ENCODE assay signal across 8 mouse cellular contexts in genomic region chr2:32854206-32854605, GRCm38 (mm10). TPM values are rescaled to one million over a fixed set of nuclear protein-coding genes. Genes with fewer than 3 reads are reported as not detected.
DNase-seq lines count a peak whose midpoint lies in the region; ATAC-seq and TF ChIP-seq lines count a peak whose summit lies in the region.

No protein-coding gene starts in this region.

- in situ Hi-C loops in CH12.LX (cut with MboI; ENCODE audit: low pct_ligation_motif_present, low pct_unique_long_range_greater_than_20kb, low sequenced_read_pairs), result loop anchor here (5.0 kb wide), 1 partner anchor 77 kb away; the partner anchor contains the start of genes Ptrh1 and Ttc16

- H3K27ac ChIP-seq in CH12.LX (ENCODE audit: insufficient read depth, low read depth), result no peak overlapping the region
- no peak overlapping the region for H3K27ac ChIP-seq in forebrain, embryonic 12.5 days

- no peak for TF ChIP-seq POLR2A in CH12.LX (IDR thresholded peaks at IDR 0.05; ENCODE audit: low read depth, low read length)
- no peak for TF ChIP-seq POLR2A in lung, adult 2 months (IDR thresholded peaks at IDR 0.05; ENCODE audit: borderline replicate concordance, extremely low read depth, low read depth, low read length)

- peak; percentile 86 for TF ChIP-seq RAD21 in CH12.LX (IDR thresholded peaks at IDR 0.05; ENCODE audit: low read depth, low read length)

- 0 out of 2 replicates have a peak, but pooled peaks have one; percentile 63 for ATAC-seq in forebrain, embryonic 12.5 days (ENCODE audit: low FRiP score)

- no peaks in the 10 kb centered on the region for H3K9me3 ChIP-seq in CH12.LX (replicated peaks; ENCODE audit: low read length)
- H3K9me3 ChIP-seq in forebrain, embryonic 12.5 days, result no peaks in the 10 kb centered on the region

- no peaks in the 10 kb centered on the region for H3K79me2 ChIP-seq in CH12.LX (replicated peaks; ENCODE audit: control insufficient read depth, extremely low read depth, insufficient read depth, poor library complexity, severe bottlenecking)

- DNase-seq in CH12.LX (ENCODE audit: extremely low read depth), result peak; percentile 91
- peak; percentile 80 for DNase-seq in c-Kit-positive CD71-negative TER-119-negative erythroid progenitor cells, embryonic 14.5 days (ENCODE audit: low read depth)
- peak; percentile 90 to 94 for DNase-seq in heart, postnatal 10 days
- peak; percentile 72 to 93 for DNase-seq in layer of hippocampus, adult 18-20 months (ENCODE audit: low spot score in 2 of 2)
- peak; percentile 85 for DNase-seq in lung, adult 2 months
- peak; percentile 63 for DNase-seq in ovary, adult 18-20 months (ENCODE audit: low spot score)
- peak; percentile 94 for DNase-seq in thymus, postnatal 0 days (ENCODE audit: low spot score)

- H3K4me1 ChIP-seq in CH12.LX (ENCODE audit: control insufficient read depth in 1 of 2, insufficient read depth in 2 of 2), result peaks cover 4 to 7% of the 10 kb centered on the region in 2 experiments; a peak in 3 of 4 replicates
- H3K4me1 ChIP-seq in forebrain, embryonic 12.5 days, result peaks cover 5% of the 10 kb centered on the region
- H3K4me1 ChIP-seq in lung, adult 2 months (ENCODE audit: control insufficient read depth, insufficient read depth, low read length), result no peaks in the 10 kb centered on the region

- no peak overlapping the region for H3K4me2 ChIP-seq in CH12.LX (ENCODE audit: insufficient read depth, low read depth, poor library complexity, severe bottlenecking)
- no peak overlapping the region for H3K4me2 ChIP-seq in forebrain, embryonic 12.5 days

- intact Hi-C loops in heart, postnatal 10 days (cut with DNase I), result loop anchor here (1.0 to 5.0 kb wide), 2 partner anchors 32 to 142 kb away; partner anchors contain the start of gene Cdk9

- peak; percentile 69 to 95 for TF ChIP-seq CTCF in CH12.LX (conservative IDR thresholded peaks at IDR 0.05 in 1 of 2, IDR thresholded peaks at IDR 0.05 in 1 of 2; ENCODE audit: low read depth in 2 of 2, low read length in 2 of 2)
- TF ChIP-seq CTCF in lung, adult 2 months (IDR thresholded peaks at IDR 0.05; ENCODE audit: insufficient read depth, low read length), result peak; percentile 93

- H3K36me3 ChIP-seq in CH12.LX (replicated peaks in 1 of 2; ENCODE audit: control insufficient read depth in 1 of 2, insufficient read depth in 1 of 2, low read length in 1 of 2), result no peaks in the 10 kb centered on the region
- no peaks in the 10 kb centered on the region for H3K36me3 ChIP-seq in forebrain, embryonic 12.5 days (replicated peaks)

- H3K4me3 ChIP-seq in CH12.LX (replicated peaks in 1 of 3; ENCODE audit: low read depth in 2 of 3, low read length in 2 of 3, poor library complexity in 1 of 3), result no peak overlapping the region
- H3K4me3 ChIP-seq in forebrain, embryonic 12.5 days (replicated peaks), result no peak overlapping the region
- no peak overlapping the region for H3K4me3 ChIP-seq in lung, adult 2 months (replicated peaks; ENCODE audit: extremely low read depth, low read depth, low read length)

- no peak for TF ChIP-seq EP300 in CH12.LX (IDR thresholded peaks at IDR 0.05; ENCODE audit: low read length)

- dilution Hi-C loops in CH12.LX (cut with MboI; ENCODE audit: extremely low pct_ligation_motif_present, extremely low pct_unique_long_range_greater_than_20kb, low sequenced_read_pairs), result no loop called here

- H3K27me3 ChIP-seq in CH12.LX (replicated peaks), result no peaks in the 10 kb centered on the region
- H3K27me3 ChIP-seq in forebrain, embryonic 12.5 days, result peaks cover 25% of the 10 kb centered on the region

- WGBS in forebrain, embryonic 12.5 days, result 7% methylated on average over 8 of the region's 8 CpGs
- 4% methylated on average over 8 of the region's 8 CpGs for WGBS in lung, adult 2 months

- no peak overlapping the region for H3K9ac ChIP-seq in CH12.LX (ENCODE audit: insufficient read depth, low read depth)
- H3K9ac ChIP-seq in forebrain, embryonic 12.5 days, result no peak overlapping the region

TF ChIP-seq in CH12.LX, 34 proteins besides CTCF, POLR2A, EP300 and RAD21:
- TF ChIP-seq IRF4 (IDR thresholded peaks at IDR 0.05; ENCODE audit: low read depth, low read length) (no peak), SMC3 (IDR thresholded peaks at IDR 0.05; ENCODE audit: low read depth, low read length) (peak; percentile 93), ZC3H11A (IDR thresholded peaks at IDR 0.05; ENCODE audit: low read depth, low read length) (peak; percentile 51), MYC (IDR thresholded peaks at IDR 0.05; ENCODE audit: low read depth, low read length) (0 out of 2 replicates have a peak, but pooled peaks have one; percentile 45), POLR2AphosphoS2 (IDR thresholded peaks at IDR 0.05; ENCODE audit: low read depth, low read length) (no peak), PAX5 (IDR thresholded peaks at IDR 0.05; ENCODE audit: low read length) (no peak), JUND (conservative IDR thresholded peaks at IDR 0.05; ENCODE audit: low read depth, low read length) (no peak)

RNA-seq across cellular contexts. Expression of gene Stxbp1, which starts 7.2 kb away (rescaled TPM):
- total RNA-seq in CH12.LX (2012; rRNA removed) (1.4 and 2.5 TPM in 2 replicates), CH12.LX (2014; rRNA removed) (1.5 and 1.6 TPM in 2 replicates)
- 8.3 and 10.4 TPM in 2 replicates for polyA plus RNA-seq in CH12.LX (2012; ENCODE audit: insufficient read length, low read depth)
- 68.5 and 73.5 TPM in 2 replicates for polyA plus RNA-seq in forebrain, embryonic 12.5 days (2016; fragmentation: Nextera tagmentation; extraction: Ambion mirVana)
- total RNA-seq in heart, postnatal 10 days (2021), result 10 to 100 TPM; 25.4 to 25.7 TPM
- total RNA-seq in layer of hippocampus, adult 18-20 months (2021), result 100 to 1,000 TPM; 613 to 617 TPM
- polyA plus RNA-seq in lung, adult 2 months (2012; rRNA removed), result 26.3 and 37.9 TPM in 2 replicates
- 6.0 and 7.0 TPM in 2 replicates for polyA plus RNA-seq in thymus, postnatal 0 days (2015; fragmentation: Nextera tagmentation; extraction: Ambion mirVana)

RNA-seq across cellular contexts. Expression of gene Fam129b, which starts 21.7 kb away (rescaled TPM):
- total RNA-seq in CH12.LX (2012; rRNA removed) (0.55 and 0.80 TPM in 2 replicates), CH12.LX (2014; rRNA removed) (0.19 and 0.26 TPM in 2 replicates)
- polyA plus RNA-seq in CH12.LX (2012; ENCODE audit: insufficient read length, low read depth), result 0.49 and 0.50 TPM in 2 replicates
- polyA plus RNA-seq in forebrain, embryonic 12.5 days (2016; fragmentation: Nextera tagmentation; extraction: Ambion mirVana), result 24.6 and 27.3 TPM in 2 replicates
- total RNA-seq in heart, postnatal 10 days (2021), result 10 to 100 TPM; 40.4 to 46.2 TPM
- 10 to 100 TPM; 18.0 to 21.1 TPM for total RNA-seq in layer of hippocampus, adult 18-20 months (2021)
- 205 and 224 TPM in 2 replicates for polyA plus RNA-seq in lung, adult 2 months (2012; rRNA removed)
- 10.9 and 12.4 TPM in 2 replicates for polyA plus RNA-seq in thymus, postnatal 0 days (2015; fragmentation: Nextera tagmentation; extraction: Ambion mirVana)
